Mouse (Mus musculus): ENCODE results near the gene Pom121.
"Not testable (repeated sequence)": the region's sequence is repeated elsewhere in the genome, so short reads cannot be mapped to it uniquely, and the experiment has no call there.

Pom121 gene

DNA sequence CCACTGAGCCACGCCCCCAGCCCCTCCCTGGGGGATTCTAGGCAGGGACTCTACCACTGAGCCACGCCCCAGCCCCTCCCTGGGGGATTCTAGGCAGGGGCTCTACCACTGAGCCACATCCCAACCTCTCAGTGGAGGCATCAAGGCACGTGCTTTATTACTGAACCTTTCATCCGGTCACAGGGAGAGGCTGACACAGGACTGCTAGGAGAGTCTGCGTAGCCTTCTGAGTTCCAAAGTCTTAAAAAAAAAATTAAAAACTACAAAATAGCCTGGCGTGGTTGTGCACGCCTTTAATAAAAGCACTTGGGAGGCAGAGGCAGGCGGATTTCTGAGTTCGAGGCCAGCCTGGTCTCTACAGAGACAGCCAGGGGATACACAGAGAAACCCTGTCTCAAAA is 25.1 kb downstream of the Pom121 start:
- DNase-seq (ENCODE audit: low read depth, low spot score), result not testable (repeated sequence)

GRCm38 (mm10) chr5:135368312-135368711 is 26.0 kb downstream of the Pom121 start:
- no peak for DNase-seq (ENCODE audit: low read depth, low spot score)

- DNase-seq (ENCODE audit: low read depth, low spot score), result no peak
Measured at GRCm38 (mm10) chr5:135367841-135368240, 26.5 kb downstream of the Pom121 start.

DNA sequence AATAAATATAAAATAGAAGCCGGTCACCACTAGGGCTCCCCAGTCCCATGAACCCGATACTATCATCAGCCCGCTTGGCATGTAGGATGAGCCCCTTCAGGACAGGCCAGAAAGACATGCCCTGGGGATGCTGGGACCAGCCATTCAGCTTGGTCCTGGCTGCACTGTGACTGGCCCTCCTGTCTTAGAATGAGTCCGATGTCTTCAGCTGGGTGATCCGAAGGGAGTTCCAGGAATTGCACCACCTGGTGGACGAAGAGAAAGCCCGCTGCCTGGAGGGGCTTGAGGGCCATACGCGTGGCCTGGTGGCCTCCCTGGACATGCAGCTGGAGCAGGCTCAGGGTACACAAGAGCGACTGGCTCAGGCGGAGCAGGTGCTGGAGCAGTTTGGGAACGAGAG is 30.8 kb downstream of the Pom121 start:
- DNase-seq (ENCODE audit: low read depth, low spot score), result peak; percentile 67

DNA sequence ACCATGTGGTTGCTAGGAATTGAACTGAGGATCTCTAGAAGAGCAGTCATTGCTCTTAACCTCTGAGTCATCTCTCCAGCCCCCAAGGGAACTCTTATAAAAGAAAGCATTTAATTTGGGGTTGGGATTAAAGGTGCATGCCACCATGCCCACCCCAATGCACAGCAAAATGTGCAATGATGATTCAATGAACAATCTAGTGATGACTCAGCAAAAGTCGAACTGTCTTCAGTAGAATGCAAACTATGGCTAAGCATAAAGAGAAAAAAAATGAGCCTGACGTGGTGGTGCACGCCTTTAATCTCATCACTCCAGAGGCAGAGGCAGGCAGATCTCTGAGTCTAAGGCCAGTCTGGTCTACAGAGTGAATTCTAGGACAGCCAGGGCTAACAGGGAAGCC is 31.8 kb downstream of the Pom121 start:
- no peak for DNase-seq (ENCODE audit: low read depth, low spot score)

DNA sequence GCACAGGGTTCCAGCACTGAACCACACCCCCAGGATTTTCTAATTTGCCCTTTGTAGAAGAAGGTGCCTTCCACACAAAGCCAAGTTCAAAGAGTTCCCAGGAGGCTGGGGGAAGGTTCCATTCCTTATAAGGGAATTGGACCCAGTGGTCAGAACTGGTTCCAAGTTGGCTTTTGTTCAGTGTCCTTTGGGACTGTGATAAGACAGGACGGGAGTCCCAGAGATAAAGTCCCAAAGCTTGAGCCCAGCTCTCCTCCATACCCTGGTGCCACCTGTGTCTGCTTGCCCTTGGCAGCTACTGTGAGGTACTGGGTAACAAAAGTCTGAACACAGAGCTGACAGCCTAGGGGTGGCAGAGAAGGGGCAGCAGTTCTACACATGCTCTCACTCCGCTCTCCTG is 34.6 kb downstream of the Pom121 start:
- no peak for DNase-seq (ENCODE audit: low read depth, low spot score)

- peak; percentile 14 for DNase-seq (ENCODE audit: low read depth, low spot score)
Measured at GRCm38 (mm10) chr5:135357556-135357955, 36.8 kb downstream of the Pom121 start.

DNA sequence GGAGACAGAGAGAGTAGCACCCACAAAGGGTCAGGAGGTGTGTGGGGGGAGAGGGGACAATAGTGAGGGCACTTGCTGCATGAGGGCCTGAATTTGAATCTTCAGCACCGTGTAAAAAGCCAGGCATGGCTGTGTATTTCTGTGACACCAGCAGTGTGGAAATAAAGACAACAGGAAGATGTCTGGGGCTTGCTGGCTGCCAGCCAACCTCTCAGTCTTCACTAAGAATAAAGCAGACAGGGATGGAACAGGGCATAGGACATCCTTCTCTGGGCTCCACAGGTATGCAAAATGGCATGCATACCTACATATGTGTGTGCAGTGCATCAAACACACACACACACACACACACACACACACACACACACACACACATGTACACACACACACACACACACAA is 38.3 kb downstream of the Pom121 start:
- DNase-seq (ENCODE audit: low read depth, low spot score), result no peak

DNA sequence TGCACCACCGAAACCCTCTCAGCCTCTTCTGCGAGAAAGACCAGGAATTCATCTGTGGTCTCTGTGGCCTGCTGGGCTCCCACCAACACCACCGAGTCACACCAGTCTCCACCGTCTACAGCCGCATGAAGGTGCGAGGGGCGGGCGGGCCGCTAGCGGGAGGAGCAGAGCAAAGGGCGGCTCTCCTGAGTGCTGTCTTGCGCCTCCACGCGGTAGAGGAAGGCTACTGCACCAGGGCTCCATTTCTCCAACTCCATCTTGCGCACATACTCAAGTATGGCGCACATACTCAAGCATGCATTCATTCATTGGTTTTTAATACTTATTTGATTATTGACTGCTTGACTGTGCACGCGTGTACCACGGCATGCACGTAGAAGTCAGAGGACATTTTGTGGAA is 40.8 kb downstream of the Pom121 start:
- peak; percentile 38 for DNase-seq (ENCODE audit: low read depth, low spot score)

DNA sequence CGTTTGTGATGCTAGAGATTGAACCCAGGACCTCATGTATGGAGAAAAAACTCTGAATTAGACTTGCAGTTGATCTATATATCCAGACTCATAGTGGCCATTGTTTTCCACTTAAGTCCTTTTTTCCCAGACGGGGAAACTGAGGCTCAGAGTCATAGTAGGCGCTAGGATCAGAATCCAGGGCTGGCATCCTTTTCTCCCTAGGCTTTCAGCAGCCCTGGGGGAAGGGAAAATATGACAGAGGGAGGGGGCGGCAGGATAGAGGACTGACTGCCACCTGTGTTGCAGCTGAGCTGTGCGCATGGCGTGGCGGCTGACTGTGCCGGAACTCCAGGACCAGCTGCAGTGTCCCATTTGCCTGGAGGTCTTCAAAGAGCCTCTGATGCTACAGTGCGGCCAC is 41.4 kb downstream of the Pom121 start, which contains the start of gene Trim50:
Gene Trim50, plus strand, starts transcription at position 301 of the 400 bp plus-strand sequence.
- no peak for DNase-seq (ENCODE audit: low read depth, low spot score)

- DNase-seq (ENCODE audit: low read depth, low spot score), result no peak
Measured at GRCm38 (mm10) chr5:135351606-135352005, 42.7 kb downstream of the Pom121 start.

- no peak for DNase-seq (ENCODE audit: low read depth, low spot score)
Measured at GRCm38 (mm10) chr5:135349862-135350261, 44.5 kb downstream of the Pom121 start, which contains the start of gene Fkbp6. Fkbp6 (minus strand) TSS chr5:135350044.

DNA sequence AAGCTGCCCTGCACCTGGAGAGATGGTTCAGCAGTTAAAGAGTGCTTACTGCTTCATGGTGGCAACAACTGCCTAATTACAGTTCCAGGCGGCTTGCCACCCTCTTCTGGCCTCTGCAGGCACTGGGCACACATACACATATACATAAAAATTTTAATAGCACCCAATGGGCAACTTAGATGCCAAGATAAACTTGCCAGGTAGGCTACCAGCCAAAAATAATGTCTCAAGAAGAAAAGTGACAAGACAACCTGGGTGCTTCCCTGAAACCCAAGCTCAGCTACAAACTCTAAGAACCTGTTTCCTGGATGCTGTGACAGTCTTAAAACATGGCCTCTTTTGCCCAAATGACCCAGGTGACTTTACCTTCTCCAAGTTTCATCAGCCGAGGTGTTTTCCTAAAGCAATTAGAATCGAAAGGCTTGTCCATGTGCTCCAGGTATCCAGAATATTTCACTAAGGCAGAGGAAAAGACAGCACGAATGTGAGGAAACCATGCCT is 46.8 kb downstream of the Pom121 start:
- no peak for DNase-seq (ENCODE audit: low read depth, low spot score)

GRCm38 (mm10) chr5:135346430-135346829 is 47.9 kb downstream of the Pom121 start:
- DNase-seq (ENCODE audit: low read depth, low spot score), result no peak

GRCm38 (mm10) chr5:135345989-135346388 is 48.4 kb downstream of the Pom121 start:
- DNase-seq (ENCODE audit: low read depth, low spot score), result no peak

- no peak for DNase-seq (ENCODE audit: low read depth, low spot score)
Measured at GRCm38 (mm10) chr5:135337575-135337974, 56.8 kb downstream of the Pom121 start.

- no peak for DNase-seq (ENCODE audit: low read depth, low spot score)
Measured at GRCm38 (mm10) chr5:135331161-135331560, 63.2 kb downstream of the Pom121 start.

GRCm38 (mm10) chr5:135330201-135330600 is 64.1 kb downstream of the Pom121 start:
- no peak for DNase-seq (ENCODE audit: low read depth, low spot score)

DNA sequence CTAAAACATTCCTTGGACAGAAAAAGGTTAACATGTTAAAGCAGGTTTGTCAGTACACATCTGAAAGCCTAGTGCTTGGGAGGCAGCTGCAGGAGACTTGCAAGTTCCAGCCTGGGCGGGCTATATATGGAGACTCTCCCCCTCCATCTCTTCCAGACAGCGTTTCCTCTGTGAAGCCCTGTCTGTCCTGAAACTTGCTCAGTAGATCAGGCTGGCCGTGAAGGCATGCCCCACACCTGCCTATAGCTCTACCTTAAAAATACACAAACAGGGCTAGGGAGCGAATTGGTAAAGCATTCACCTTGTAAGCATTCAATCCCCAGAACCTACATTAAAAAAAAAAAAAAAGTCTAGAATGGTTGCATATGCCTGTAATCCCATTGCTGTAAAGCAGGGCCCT is 64.9 kb downstream of the Pom121 start:
- no peak for DNase-seq (ENCODE audit: low read depth, low spot score)
